Mouse (Mus musculus) midbrain, embryonic 11.5 days (tissue): Measurements from ENCODE around the gene Zswim8. TPM values are rescaled to one million over a fixed set of nuclear protein-coding genes. Genes with fewer than 3 reads are reported as not detected.

ENCODE experiments used
- ATAC-seq: fragments of 200-750 bp; cut with Nextera tagmentation; 2 replicates; pipeline ENCODE4 v1.8.0; 2017; ENCODE audit warnings: moderate TSS enrichment, moderate library complexity; ENCODE audit not compliant: low FRiP score
- DNase-seq: peaks from one replicate; pipeline ENCODE4 v3.0.0; 2015; ENCODE audit warnings: low spot score; ENCODE audit errors: missing footprints
- H3K27ac ChIP-seq: fragments of 300-500 bp; sonication (generic); 2 replicates; pipeline ENCODE4 v1.5.1; 2014; ENCODE audit warnings: low read depth, low read length
- H3K27me3 ChIP-seq: fragments of 300-500 bp; sonication (generic); 2 replicates; pipeline ENCODE4 v1.6.1; 2014; ENCODE audit warnings: mild to moderate bottlenecking, low read length, moderate library complexity, mixed read lengths; ENCODE audit not compliant: control insufficient read depth, insufficient read depth
- H3K36me3 ChIP-seq: fragments of 300-500 bp; sonication (generic); 2 replicates; pipeline ENCODE4 v1.6.1; 2014; ENCODE audit warnings: mild to moderate bottlenecking, low read length, moderate library complexity, mixed read lengths; ENCODE audit not compliant: control insufficient read depth, insufficient read depth
- H3K4me1 ChIP-seq: fragments of 300-500 bp; sonication (generic); 2 replicates; pipeline ENCODE4 v1.6.1; 2014; ENCODE audit warnings: low read length; ENCODE audit not compliant: control insufficient read depth, insufficient read depth
- H3K4me2 ChIP-seq: fragments of 300-500 bp; sonication (generic); 2 replicates; pipeline ENCODE4 v1.6.1; 2014; ENCODE audit warnings: mild to moderate bottlenecking, moderate library complexity
- H3K4me3 ChIP-seq: fragments of 300-500 bp; sonication (generic); 2 replicates; pipeline ENCODE4 v1.5.1; 2014; ENCODE audit warnings: low read depth, low read length
- H3K9ac ChIP-seq: fragments of 300-500 bp; sonication (generic); 2 replicates; pipeline ENCODE4 v1.6.1; 2014; ENCODE audit warnings: low read length
- H3K9me3 ChIP-seq: fragments of 300-500 bp; sonication (generic); 2 replicates; pipeline ENCODE4 v1.6.1; 2016; ENCODE audit warnings: low read length; ENCODE audit not compliant: control insufficient read depth
- WGBS: fragments of 180-500 bp; shearing (Covaris S2); extraction: QIAGEN DNeasy Blood & Tissue Kit; methylation state at CpG from one replicate; pipeline ENCODE4 v1.1.7; 2014; 5-methylcytosine and 5-hydroxymethylcytosine counted together
- polyA plus RNA-seq: library from polyadenylated mRNA; unstranded; fragments of >200 nt; fragmentation: Nextera tagmentation; extraction: Ambion mirVana; gene quantifications from 2 replicates; pipeline ENCODE4 v1.2.1, GENCODE M21; 2014

Gene Zswim8
- 19.1 and 22.9 TPM in 2 replicates for polyA plus RNA-seq

DNA sequence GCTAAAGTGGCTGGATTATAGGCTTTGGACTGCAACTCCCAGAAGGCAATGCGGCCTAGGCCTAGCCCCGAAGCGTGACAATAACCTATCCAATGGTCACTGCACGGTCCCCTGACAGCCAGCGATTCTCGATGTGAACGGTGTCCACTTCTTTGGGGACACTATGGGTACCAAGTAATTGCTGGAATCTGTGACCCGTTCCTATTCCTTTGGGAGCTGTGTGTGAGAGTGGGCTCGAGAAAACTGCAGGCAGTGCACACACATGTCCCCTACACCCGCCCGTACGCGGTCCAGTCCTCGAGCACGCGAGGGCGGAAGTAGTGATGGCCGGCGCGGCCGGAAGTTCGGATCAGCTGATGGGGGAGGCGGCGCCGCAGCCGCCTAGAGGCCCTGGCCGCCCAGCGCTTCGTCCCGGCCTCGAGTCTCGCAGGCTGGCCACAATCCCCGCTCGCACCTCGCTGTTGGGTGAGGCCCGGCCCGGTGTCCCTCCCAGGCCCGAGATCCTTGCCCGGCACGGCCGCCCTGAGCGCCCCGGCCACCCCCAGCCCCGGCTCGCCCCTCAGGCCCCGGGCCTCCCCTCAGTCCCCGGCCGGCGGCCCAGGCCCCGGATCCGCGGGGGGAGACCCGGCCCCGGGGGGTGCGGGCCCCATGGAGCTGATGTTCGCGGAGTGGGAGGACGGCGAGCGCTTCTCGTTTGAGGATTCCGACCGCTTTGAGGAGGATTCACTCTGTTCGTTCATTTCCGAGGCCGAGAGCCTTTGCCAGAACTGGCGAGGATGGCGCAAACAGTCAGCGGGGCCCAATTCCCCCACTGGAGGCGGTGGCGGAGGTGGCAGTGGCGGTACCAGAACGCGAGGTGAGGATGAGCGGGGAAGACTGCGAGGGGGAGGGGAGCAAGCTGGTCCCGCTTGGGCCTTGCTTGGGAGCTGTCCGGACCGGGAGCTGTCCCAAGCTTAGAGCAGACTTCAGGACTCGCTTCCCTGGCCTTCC, at the start of gene Zswim8:
Zswim8 (plus strand) TSS at position 352 of the 990 bp plus-strand sequence.
- Histone ChIP-seq H3K4me3 (peak within 1 kb of the TSS; percentile 98), H3K27me3 (no peaks in the 10 kb centered on the region), H3K27ac (peak within 1 kb of the TSS; percentile 49; the same call in 1 of the 2 replicates), H3K9ac (peak within 1 kb of the TSS; percentile 95), H3K4me1 (peaks cover 15% of the 10 kb centered on the region), H3K36me3 (peaks cover 8% of the 10 kb centered on the region), H3K9me3 (no peaks in the 10 kb centered on the region), H3K4me2 (peak within 1 kb of the TSS; percentile 63)
- WGBS: 1% methylated on average over 76 of the region's 80 CpGs
- ATAC-seq: peak; percentile 92
- peak; percentile 99 for DNase-seq

DNA sequence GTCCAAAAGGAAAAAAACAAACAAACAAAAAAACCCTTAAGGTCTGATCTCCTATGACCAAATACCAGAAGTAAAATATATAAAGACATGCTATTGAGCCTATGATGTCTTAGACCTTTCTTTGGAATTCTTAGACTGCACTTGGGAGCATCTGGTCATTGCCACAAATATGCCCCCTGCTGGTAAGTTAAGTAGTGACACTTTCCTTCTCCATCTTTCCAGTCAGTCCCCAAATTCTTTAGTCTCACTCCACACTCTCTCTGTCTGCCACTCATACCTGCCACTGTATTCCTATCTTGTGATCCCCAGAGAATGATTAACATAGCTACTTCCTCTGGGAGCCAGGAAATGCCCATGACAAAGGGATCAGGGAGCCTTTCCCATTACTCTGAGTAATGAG, 49.0 kb upstream of the Zswim8 start:
- no peak overlapping the region for H3K4me3 ChIP-seq
- no peaks in the 10 kb centered on the region for H3K36me3 ChIP-seq
- no peak overlapping the region for H3K4me2 ChIP-seq
- peaks cover 9% of the 10 kb centered on the region; the same call in 1 of the 2 replicates for H3K4me1 ChIP-seq
- H3K27ac ChIP-seq: no peak overlapping the region
- peaks cover 6% of the 10 kb centered on the region; the same call in 1 of the 2 replicates for H3K27me3 ChIP-seq
- no peak for ATAC-seq
- peak; percentile 89 for DNase-seq
- no peak overlapping the region for H3K9ac ChIP-seq
- no peaks in the 10 kb centered on the region for H3K9me3 ChIP-seq

DNA sequence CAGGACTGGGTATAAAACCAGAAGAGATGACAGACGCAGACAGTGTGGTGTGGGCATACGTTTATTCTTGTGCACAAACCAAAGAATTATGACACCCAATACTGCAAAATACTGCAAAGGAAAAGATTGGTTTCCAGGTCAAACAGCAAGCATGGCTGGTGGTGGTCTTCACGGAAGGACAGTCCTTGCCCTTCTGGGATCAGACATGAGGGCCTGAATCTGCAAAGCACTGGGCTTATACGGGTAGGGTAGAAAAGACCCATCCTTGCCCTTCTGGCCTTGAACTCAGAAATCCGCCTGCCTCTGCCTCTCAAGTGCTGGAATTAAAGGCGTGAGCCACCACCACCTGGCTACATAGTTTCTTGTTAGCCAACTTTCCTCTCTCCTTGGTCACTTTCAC, 48.5 kb upstream of the Zswim8 start:
- Histone ChIP-seq H3K27me3 (peaks cover 6% of the 10 kb centered on the region; the same call in 1 of the 2 replicates), H3K4me1 (peaks cover 9% of the 10 kb centered on the region; the same call in 1 of the 2 replicates), H3K9ac (no peak overlapping the region), H3K36me3 (no peaks in the 10 kb centered on the region), H3K4me3 (no peak overlapping the region), H3K27ac (no peak overlapping the region), H3K9me3 (no peaks in the 10 kb centered on the region), H3K4me2 (no peak overlapping the region)
- 82% methylated on average over 6 of the region's 6 CpGs for WGBS
- ATAC-seq (no peak), DNase-seq (no peak)

DNA sequence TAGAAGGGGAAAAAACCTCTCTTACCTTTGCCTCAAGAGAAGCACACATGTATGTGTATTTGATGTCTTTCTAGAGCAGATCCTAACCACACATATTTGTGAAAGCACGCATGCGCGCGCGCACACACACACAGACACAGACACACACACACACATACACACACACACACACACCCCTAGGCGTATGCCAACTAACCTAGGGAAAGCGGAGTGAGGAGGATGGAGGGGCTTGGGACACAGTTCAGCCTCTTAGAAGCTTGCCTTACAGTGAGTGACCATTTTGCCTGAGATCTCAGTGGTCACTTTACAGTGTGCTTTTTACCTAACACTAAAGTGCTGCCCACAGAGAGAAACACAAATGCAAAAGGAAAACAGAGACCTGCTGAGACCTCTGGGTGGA, 47.7 kb upstream of the Zswim8 start:
- Histone ChIP-seq H3K4me1 (peaks cover 9% of the 10 kb centered on the region; the same call in 1 of the 2 replicates), H3K4me2 (no peak overlapping the region), H3K9ac (no peak overlapping the region), H3K27me3 (peaks cover 6% of the 10 kb centered on the region; the same call in 1 of the 2 replicates), H3K4me3 (no peak overlapping the region), H3K36me3 (no peaks in the 10 kb centered on the region), H3K27ac (no peak overlapping the region), H3K9me3 (no peaks in the 10 kb centered on the region)
- DNase-seq: no peak
- no peak for ATAC-seq
- WGBS: 94% methylated on average over 7 of the region's 7 CpGs

DNA sequence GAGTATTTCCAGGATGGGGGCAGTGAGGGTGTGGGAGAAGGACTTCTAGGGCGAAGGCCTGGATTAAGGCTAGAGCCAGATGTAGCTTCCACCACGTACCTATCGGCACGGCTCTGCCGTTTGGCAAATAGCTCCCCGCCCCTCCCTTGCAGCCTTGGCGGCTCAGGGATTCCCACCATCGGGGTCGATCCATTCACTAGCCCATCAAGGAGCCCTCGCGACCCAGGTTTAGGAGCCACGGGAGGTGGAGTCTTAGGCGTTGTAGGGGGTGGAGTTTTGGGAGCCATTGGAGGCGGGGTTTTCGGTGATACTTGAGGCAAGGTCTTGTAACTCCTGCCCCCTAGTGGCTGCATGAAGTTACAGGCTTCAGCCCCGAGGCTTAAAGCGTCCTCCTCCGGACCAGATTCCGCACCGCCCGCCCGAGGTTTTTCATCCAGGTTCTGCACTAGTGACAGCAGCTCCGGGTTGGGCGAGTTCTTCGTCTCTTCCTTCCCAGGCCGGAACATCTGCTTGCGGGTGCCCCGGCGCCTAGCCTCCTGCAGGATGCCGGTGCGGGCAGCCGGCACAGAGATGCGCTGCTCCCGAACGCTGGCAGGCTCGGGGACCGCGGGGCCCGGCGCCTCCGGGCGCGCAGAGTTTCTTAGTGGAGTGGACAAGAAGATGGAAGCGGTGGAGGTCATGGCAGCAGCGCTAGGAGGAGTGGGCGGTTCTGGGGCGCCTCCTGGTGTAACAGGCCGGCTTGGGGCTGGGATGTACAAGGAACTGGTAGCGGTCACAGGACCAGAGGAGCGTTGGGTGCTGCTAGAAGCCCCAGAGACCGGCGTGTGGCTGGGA, 46.3 kb upstream of the Zswim8 start:
- WGBS: under 1% methylated on average over 52 of the region's 52 CpGs
- peak overlapping the region; percentile 94 for H3K4me2 ChIP-seq
- H3K9ac ChIP-seq: peak overlapping the region; percentile 77
- peaks cover 6% of the 10 kb centered on the region; the same call in 1 of the 2 replicates for H3K27me3 ChIP-seq
- ATAC-seq: peak; percentile 87
- peaks cover 9% of the 10 kb centered on the region; the same call in 1 of the 2 replicates for H3K4me1 ChIP-seq
- peak overlapping the region; percentile 56 for H3K4me3 ChIP-seq
- H3K27ac ChIP-seq: 0 out of 2 replicates have a peak overlapping the region, but pooled peaks have one; percentile 25
- H3K9me3 ChIP-seq: no peaks in the 10 kb centered on the region
- H3K36me3 ChIP-seq: no peaks in the 10 kb centered on the region
- peak; percentile 97 for DNase-seq

DNA sequence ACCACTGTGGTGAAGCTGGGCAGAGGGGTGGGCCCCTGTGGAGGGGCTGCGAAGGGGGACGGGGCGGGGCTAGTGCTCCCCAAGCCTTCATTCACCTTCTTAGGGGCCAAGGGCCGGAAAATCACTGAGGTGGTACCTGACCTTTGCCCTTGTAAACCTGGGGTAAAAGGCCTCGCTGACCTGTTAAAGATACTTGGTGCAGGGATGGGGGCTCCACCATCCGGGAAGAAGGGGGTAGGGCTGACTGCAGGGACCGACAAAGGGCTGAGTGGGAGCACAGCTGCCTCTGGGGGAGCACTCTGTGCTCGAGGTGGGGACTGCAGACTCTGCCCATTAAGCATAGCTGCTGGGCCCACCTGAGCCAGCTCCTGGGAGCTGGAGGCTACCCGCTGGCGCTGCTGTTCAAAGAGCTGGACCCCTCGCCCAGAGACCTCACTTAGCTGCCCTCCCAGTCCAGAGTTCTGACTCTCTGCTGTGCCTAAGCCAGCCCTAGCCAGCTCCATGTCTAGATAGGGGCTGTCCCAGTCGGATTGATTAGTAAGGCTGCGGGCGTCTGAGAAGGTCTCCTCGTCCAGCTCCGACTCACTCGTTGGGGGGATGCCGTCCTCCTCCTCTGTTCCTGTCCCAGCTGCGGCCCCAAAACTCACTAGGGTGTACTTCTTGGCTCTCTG, 45.6 kb upstream of the Zswim8 start:
- WGBS: 7% methylated on average over 19 of the region's 19 CpGs
- H3K9ac ChIP-seq: peak overlapping the region; percentile 77
- peaks cover 9% of the 10 kb centered on the region; the same call in 1 of the 2 replicates for H3K4me1 ChIP-seq
- no peak overlapping the region for H3K27ac ChIP-seq
- no peaks in the 10 kb centered on the region for H3K36me3 ChIP-seq
- ATAC-seq: peak; percentile 57
- peaks cover 6% of the 10 kb centered on the region; the same call in 1 of the 2 replicates for H3K27me3 ChIP-seq
- DNase-seq: peak; percentile 89
- H3K4me2 ChIP-seq: peak overlapping the region; percentile 94
- peak overlapping the region; percentile 56 for H3K4me3 ChIP-seq
- no peaks in the 10 kb centered on the region for H3K9me3 ChIP-seq

DNA sequence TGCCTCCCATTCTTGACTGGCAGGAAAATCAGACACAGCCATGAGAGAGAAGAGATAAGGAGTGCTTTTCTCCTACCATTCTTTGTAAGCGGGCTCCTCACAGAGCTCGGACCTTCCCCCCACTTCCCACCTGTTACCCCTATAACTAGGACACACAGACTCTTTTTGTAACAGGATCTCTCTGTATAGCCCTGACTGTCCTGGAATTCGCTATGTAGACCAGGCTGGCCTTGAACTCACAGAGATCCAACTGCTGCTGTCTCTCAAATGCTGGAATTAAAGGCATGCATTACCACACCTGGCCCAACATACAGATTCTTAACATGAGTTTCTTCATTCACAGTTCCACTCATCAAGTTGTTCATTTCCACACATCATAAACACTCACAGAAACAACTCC, 44.6 kb upstream of the Zswim8 start:
- Histone ChIP-seq H3K27me3 (peaks cover 6% of the 10 kb centered on the region; the same call in 1 of the 2 replicates), H3K4me2 (no peak overlapping the region), H3K9ac (no peak overlapping the region), H3K4me1 (peaks cover 9% of the 10 kb centered on the region; the same call in 1 of the 2 replicates), H3K36me3 (no peaks in the 10 kb centered on the region), H3K27ac (no peak overlapping the region), H3K9me3 (no peaks in the 10 kb centered on the region), H3K4me3 (no peak overlapping the region)
- DNase-seq (no peak), ATAC-seq (no peak)
- 89% methylated on average over 3 of the region's 3 CpGs for WGBS

DNA sequence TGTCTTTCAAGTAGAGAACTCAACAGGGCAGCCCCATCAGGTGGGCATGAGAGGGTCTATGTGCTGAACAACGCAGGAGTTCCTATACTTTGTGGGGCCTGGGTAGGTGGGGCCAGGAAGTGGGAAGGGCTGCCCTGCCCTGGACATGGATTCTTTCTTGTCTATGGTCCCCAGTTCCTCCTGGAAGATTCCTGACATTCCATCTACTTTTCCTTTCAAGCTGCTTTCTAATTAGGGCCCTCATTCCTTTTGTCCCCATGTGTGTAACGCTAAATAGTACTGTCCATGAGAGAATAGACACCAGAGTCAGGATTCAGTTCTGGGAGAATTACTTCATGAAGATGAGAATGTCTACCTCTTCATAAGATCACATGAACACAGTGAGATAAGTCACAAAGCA, 43.8 kb upstream of the Zswim8 start:
- no peak for ATAC-seq
- 57% methylated on average over 2 of the region's 2 CpGs for WGBS

More for the DNA sequence above, 43.8 kb upstream of the Zswim8 start:
- Histone ChIP-seq H3K27me3 (peaks cover 6% of the 10 kb centered on the region; the same call in 1 of the 2 replicates), H3K9ac (no peak overlapping the region), H3K27ac (no peak overlapping the region), H3K4me1 (peaks cover 9% of the 10 kb centered on the region; the same call in 1 of the 2 replicates), H3K36me3 (no peaks in the 10 kb centered on the region), H3K4me3 (no peak overlapping the region), H3K4me2 (no peak overlapping the region), H3K9me3 (no peaks in the 10 kb centered on the region)
- no peak for DNase-seq
